In genomic region chr4:84214523-84214922, GRCm38 (mm10) we compare ENCODE assay signal across 28 mouse cellular contexts.
DNase-seq lines count a peak whose midpoint lies in the region; ATAC-seq lines count a peak whose summit lies in the region.
"Had no signal": no experiment of that assay in that cellular context is flagged by ENCODE, and none has a peak within 500 bp of the region (broad histone marks: within the 10 kb centered on the region; RNA-seq: fewer than 3 reads in every experiment).

No protein-coding gene starts in this region.

- peak; percentile 46 for DNase-seq in embryo, embryonic 10.5 days (ENCODE audit: low spot score)
- peak; percentile 22 for DNase-seq in embryo, embryonic 11.5 days (ENCODE audit: low read depth, low spot score)
- peak; percentile 74 for DNase-seq in forelimb bud, embryonic 11.5 days (ENCODE audit: low read depth, low spot score)
- DNase-seq in limb, embryonic 11.5 days (ENCODE audit: low spot score) = peak; percentile 65
- DNase-seq in layer of hippocampus, postnatal 25 days (ENCODE audit: extremely low spot score in 1 of 2, low spot score in 1 of 2) = no peak
- DNase-seq in urinary bladder, postnatal 4 days (ENCODE audit: low spot score in 2 of 2) = no peak
- no peak for DNase-seq in right cerebral cortex, adult 18-20 months
- DNase-seq: adrenal gland, postnatal 10 days; adrenal gland, postnatal 36 days; B cell, adult 2 months; cerebellum, adult 18-20 months; cerebellum, adult 9-10 months; cerebellum, postnatal 14 days; gastrocnemius, adult 2 months; gastrocnemius, postnatal 14 days; heart, adult 11 months had no signal

- H3K4me2 ChIP-seq in limb, embryonic 11.5 days (ENCODE audit: low read depth, severe bottlenecking) = no peak overlapping the region
- no peak overlapping the region for H3K4me2 ChIP-seq in liver, embryonic 12.5 days
- H3K4me2 ChIP-seq: embryonic facial prominence, embryonic 12.5 days; embryonic facial prominence, embryonic 15.5 days; forebrain, embryonic 12.5 days; forebrain, embryonic 15.5 days; heart, embryonic 11.5 days; hindbrain, embryonic 12.5 days; hindbrain, embryonic 15.5 days; intestine, embryonic 15.5 days had no signal

- H3K27me3 ChIP-seq in limb, embryonic 11.5 days (ENCODE audit: control insufficient read depth, insufficient read depth, low read length) = no peaks in the 10 kb centered on the region
- H3K27me3 ChIP-seq in liver, embryonic 12.5 days (replicated peaks) = no peaks in the 10 kb centered on the region
- H3K27me3 ChIP-seq: CH12.LX; embryonic facial prominence, embryonic 12.5 days; embryonic facial prominence, embryonic 15.5 days; forebrain, embryonic 12.5 days; forebrain, embryonic 15.5 days; hindbrain, embryonic 12.5 days; hindbrain, embryonic 15.5 days; intestine, embryonic 15.5 days; Patski had no signal

- peaks cover 8% of the 10 kb centered on the region for H3K4me1 ChIP-seq in limb, embryonic 11.5 days (ENCODE audit: control insufficient read depth, insufficient read depth, low read length)
- no peaks in the 10 kb centered on the region for H3K4me1 ChIP-seq in liver, embryonic 12.5 days
- H3K4me1 ChIP-seq: forebrain, embryonic 15.5 days; hindbrain, embryonic 15.5 days; intestine, embryonic 15.5 days had no signal

- H3K9ac ChIP-seq in limb, embryonic 11.5 days (ENCODE audit: low read length) = no peak overlapping the region
- no peak overlapping the region for H3K9ac ChIP-seq in liver, embryonic 12.5 days
- H3K9ac ChIP-seq: embryonic facial prominence, embryonic 12.5 days; embryonic facial prominence, embryonic 15.5 days; forebrain, embryonic 12.5 days; forebrain, embryonic 15.5 days; hindbrain, embryonic 12.5 days; hindbrain, embryonic 15.5 days; intestine, embryonic 15.5 days had no signal

- 15% methylated on average over 8 of the region's 8 CpGs for WGBS in limb, embryonic 11.5 days
- 73% methylated on average over 8 of the region's 8 CpGs for WGBS in liver, embryonic 12.5 days (ENCODE audit: insufficient replicate concordance)

- no peaks in the 10 kb centered on the region for H3K9me3 ChIP-seq in limb, embryonic 11.5 days (ENCODE audit: control insufficient read depth, low read length)
- no peaks in the 10 kb centered on the region for H3K9me3 ChIP-seq in liver, embryonic 12.5 days (replicated peaks)
- H3K9me3 ChIP-seq: embryonic facial prominence, embryonic 12.5 days; embryonic facial prominence, embryonic 15.5 days; forebrain, embryonic 12.5 days; forebrain, embryonic 15.5 days; hindbrain, embryonic 12.5 days; hindbrain, embryonic 15.5 days; intestine, embryonic 15.5 days had no signal

- H3K27ac ChIP-seq in limb, embryonic 11.5 days (replicated peaks; ENCODE audit: low read depth, low read length) = no peak overlapping the region
- H3K27ac ChIP-seq in liver, embryonic 12.5 days = no peak overlapping the region
- H3K27ac ChIP-seq: embryonic facial prominence, embryonic 12.5 days; embryonic facial prominence, embryonic 15.5 days; forebrain, embryonic 12.5 days; forebrain, embryonic 15.5 days; gastrocnemius, adult 2 months; hindbrain, embryonic 12.5 days; hindbrain, embryonic 15.5 days; intestine, embryonic 15.5 days had no signal

- ATAC-seq in limb, embryonic 11.5 days (ENCODE audit: insufficient number of reproducible peaks, low FRiP score, low TSS enrichment, low read depth) = 0 out of 2 replicates have a peak, but pooled peaks have one; percentile 72
- no peak for ATAC-seq in liver, embryonic 12.5 days
- ATAC-seq: forebrain, embryonic 15.5 days; intestine, embryonic 15.5 days; Patski had no signal

- no peak overlapping the region for H3K4me3 ChIP-seq in limb, embryonic 11.5 days (ENCODE audit: low read depth, low read length)
- H3K4me3 ChIP-seq in liver, embryonic 12.5 days = no peak overlapping the region
- H3K4me3 ChIP-seq: embryonic facial prominence, embryonic 12.5 days; embryonic facial prominence, embryonic 15.5 days; forebrain, embryonic 12.5 days; forebrain, embryonic 15.5 days; gastrocnemius, adult 2 months; hindbrain, embryonic 12.5 days; hindbrain, embryonic 15.5 days; intestine, embryonic 15.5 days had no signal

- H3K36me3 ChIP-seq in limb, embryonic 11.5 days (ENCODE audit: control insufficient read depth, insufficient read depth, low read length) = no peaks in the 10 kb centered on the region
- H3K36me3 ChIP-seq in liver, embryonic 12.5 days = no peaks in the 10 kb centered on the region
- H3K36me3 ChIP-seq: embryonic facial prominence, embryonic 12.5 days; embryonic facial prominence, embryonic 15.5 days; forebrain, embryonic 12.5 days; forebrain, embryonic 15.5 days; G1E; hindbrain, embryonic 12.5 days; hindbrain, embryonic 15.5 days; intestine, embryonic 15.5 days had no signal

Comparison
In these comparisons a context has a peak if more than half of its experiments do, and no peak if none do; other contexts are left out.
1. DNase-seq: peak in embryo, embryonic 10.5 days (single experiment), embryo, embryonic 11.5 days (single experiment), forelimb bud, embryonic 11.5 days (single experiment) and limb, embryonic 11.5 days (single experiment); none in layer of hippocampus, postnatal 25 days (0 of 2), urinary bladder, postnatal 4 days (0 of 2) and right cerebral cortex, adult 18-20 months (single experiment).